Mouse (Mus musculus) C2C12 (cell line): ENCODE measurements around the gene Alkbh7. TPM values are rescaled to one million over a fixed set of nuclear protein-coding genes. Genes with fewer than 3 reads are reported as not detected.

Source experiments
- H3K27me3 ChIP-seq: one replicate; pipeline ENCODE4 v1.6.1; 2011; ENCODE audit not compliant: control insufficient read depth, insufficient read depth, insufficient read length
- H3K36me3 ChIP-seq: one replicate; pipeline ENCODE4 v1.6.1; 2011; ENCODE audit not compliant: control insufficient read depth, insufficient read depth
- H3K4me3 ChIP-seq: one replicate; pipeline ENCODE4 v1.5.1; 2011; ENCODE audit warnings: mild to moderate bottlenecking, control low read depth; ENCODE audit not compliant: poor library complexity, insufficient read depth, severe bottlenecking
- H3K79me2 ChIP-seq: one replicate; pipeline ENCODE4 v1.6.1; 2011; ENCODE audit not compliant: control insufficient read depth, insufficient read depth
- H3K79me3 ChIP-seq: one replicate; pipeline ENCODE4 v1.6.1; 2011; ENCODE audit warnings: low read depth, control low read depth
- H3ac ChIP-seq: one replicate; pipeline ENCODE3; 2011; ENCODE audit warnings: low read depth; ENCODE audit not compliant: control insufficient read depth, insufficient read length
- CEBPB ChIP-seq: IDR thresholded peaks from one replicate; pipeline ENCODE4 v1.6.1; 2011; ENCODE audit warnings: low read depth, mild to moderate bottlenecking, control low read depth, moderate library complexity
- CTCF ChIP-seq: IDR thresholded peaks from one replicate; pipeline ENCODE4 v1.5.1; 2011; ENCODE audit not compliant: control insufficient read depth, insufficient read depth, insufficient read length
- FOSL1 ChIP-seq: IDR thresholded peaks from one replicate; pipeline ENCODE4 v1.8.0; 2011; ENCODE audit warnings: mild to moderate bottlenecking, low read length; ENCODE audit not compliant: poor library complexity, insufficient read depth, severe bottlenecking
- MAX ChIP-seq: IDR thresholded peaks from one replicate; pipeline ENCODE4 v1.6.1; 2011; ENCODE audit warnings: mild to moderate bottlenecking, control low read depth
- MYOD1 ChIP-seq: IDR thresholded peaks from one replicate; pipeline ENCODE4 v1.6.1; 2011; ENCODE audit warnings: low read depth; ENCODE audit not compliant: control insufficient read depth, insufficient read length
- MYOG ChIP-seq: IDR thresholded peaks from one replicate; pipeline ENCODE4 v1.6.1; 2011; ENCODE audit not compliant: control insufficient read depth, insufficient read length; ENCODE audit errors: extremely low read depth
- USF1 ChIP-seq: IDR thresholded peaks from one replicate; pipeline ENCODE4 v1.6.1; 2011; ENCODE audit warnings: low read depth, mild to moderate bottlenecking, control low read depth, moderate library complexity
- polyA plus RNA-seq: library from polyadenylated mRNA; unstranded; fragments of >200 nt; fragmentation: generic; extraction: Trizol; gene quantifications from one replicate; pipeline ENCODE4 v1.2.1, GENCODE M21; 2012; ENCODE audit warnings: missing spikeins

Gene Alkbh7
- polyA plus RNA-seq, 1 experiment = 24.1 TPM

DNA sequence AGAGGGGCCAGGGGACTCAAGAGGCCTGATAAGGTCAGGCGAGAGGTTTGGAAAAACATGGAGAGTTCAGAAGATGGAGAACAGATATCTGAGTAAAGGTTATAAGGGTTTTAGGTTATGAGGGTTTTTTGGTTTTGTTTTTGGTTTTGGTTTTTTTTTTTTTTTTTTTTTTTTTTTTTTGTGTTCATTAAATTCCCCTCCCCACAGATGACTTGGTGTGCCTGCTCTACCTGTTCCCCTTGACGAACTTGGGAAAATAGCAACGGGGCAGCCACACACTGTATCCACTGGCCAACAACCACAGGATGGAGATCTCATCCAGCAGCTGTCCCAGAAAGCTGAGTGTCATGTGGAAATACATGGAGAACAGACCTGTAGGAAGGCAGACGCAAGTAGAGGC lies 38.5 kb upstream of the Alkbh7 start:
- Histone ChIP-seq H3ac (no peak overlapping the region), H3K79me2 (no peaks in the 10 kb centered on the region), H3K36me3 (no peaks in the 10 kb centered on the region), H3K4me3 (no peak overlapping the region), H3K27me3 (peaks cover 12% of the 10 kb centered on the region), H3K79me3 (no peaks in the 10 kb centered on the region)
- TF ChIP-seq CEBPB = no peak
- no peak for TF ChIP-seq USF1
- TF ChIP-seq MYOG = no peak
- TF ChIP-seq MYOD1 = no peak
- TF ChIP-seq MAX = no peak
- TF ChIP-seq CTCF = no peak
- no peak for TF ChIP-seq FOSL1

DNA sequence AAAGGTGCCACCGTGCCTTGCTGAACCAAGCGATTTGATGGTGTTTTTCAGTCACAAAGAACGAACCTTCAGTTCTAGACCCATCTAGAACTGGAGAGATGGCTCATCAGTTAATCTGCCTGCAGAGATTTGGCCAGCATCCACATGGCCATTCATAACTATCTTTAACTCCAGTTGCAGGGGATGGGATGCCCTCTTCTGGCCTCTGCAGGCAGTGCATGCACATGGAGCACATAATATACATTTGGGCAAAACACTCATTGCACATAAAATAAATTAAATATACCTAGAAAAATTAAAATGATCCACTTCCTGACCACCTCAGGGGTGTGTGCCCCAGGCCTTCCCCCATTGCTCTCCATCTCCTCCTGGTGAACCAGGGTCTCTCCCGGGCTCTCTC lies 35.3 kb upstream of the Alkbh7 start:
- no peak overlapping the region for H3ac ChIP-seq
- H3K36me3 ChIP-seq = no peaks in the 10 kb centered on the region

DNA sequence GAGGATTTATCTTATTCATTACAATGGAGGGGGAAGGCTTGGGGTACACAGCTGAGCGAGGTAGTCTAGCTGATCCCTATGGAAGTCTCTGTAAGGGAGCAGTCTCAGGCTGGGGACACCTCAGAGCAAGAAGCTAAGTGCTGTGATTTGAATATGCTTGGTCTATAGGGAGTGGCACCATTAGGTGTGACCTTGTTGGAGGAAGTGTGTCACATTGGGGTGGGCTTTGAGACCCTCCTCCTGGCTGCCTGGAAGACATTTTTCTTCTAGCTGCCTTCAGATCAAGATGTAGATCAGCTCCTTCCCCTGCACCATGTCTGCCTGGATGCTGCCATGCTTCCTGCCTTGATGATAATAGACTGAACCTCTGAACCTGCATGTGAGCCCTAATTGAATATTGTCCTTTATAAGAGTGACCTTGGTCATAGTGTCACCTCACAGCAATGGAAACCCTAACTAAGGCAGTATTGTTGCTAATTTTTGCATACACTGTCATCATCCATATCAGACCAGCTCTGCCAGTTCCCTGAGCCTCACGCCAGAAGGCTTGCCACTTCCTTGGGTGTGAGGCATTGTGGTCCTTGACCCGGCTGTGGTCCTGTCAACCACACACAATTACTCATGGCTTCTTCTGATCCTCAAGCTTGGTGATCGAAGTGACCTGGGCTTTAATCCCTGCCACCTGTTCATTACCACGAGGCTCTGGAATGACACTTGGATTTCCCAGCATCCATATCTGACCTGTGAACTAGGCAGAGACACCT lies 34.3 kb upstream of the Alkbh7 start:
- no peaks in the 10 kb centered on the region for H3K79me3 ChIP-seq
- no peak overlapping the region for H3K4me3 ChIP-seq
- no peak overlapping the region for H3ac ChIP-seq
- H3K27me3 ChIP-seq = peaks cover 11% of the 10 kb centered on the region
- TF ChIP-seq MAX = no peak
- TF ChIP-seq CTCF = no peak
- no peak for TF ChIP-seq MYOG
- TF ChIP-seq USF1 = no peak
- no peak for TF ChIP-seq CEBPB
- no peak for TF ChIP-seq FOSL1
- TF ChIP-seq MYOD1 = no peak
- H3K79me2 ChIP-seq = no peaks in the 10 kb centered on the region
- H3K36me3 ChIP-seq = no peaks in the 10 kb centered on the region

More for the DNA sequence above, 35.3 kb upstream of the Alkbh7 start:
- Histone ChIP-seq H3K27me3 (peaks cover 11% of the 10 kb centered on the region), H3K79me3 (no peaks in the 10 kb centered on the region), H3K4me3 (no peak overlapping the region), H3K79me2 (no peaks in the 10 kb centered on the region)
- no peak for TF ChIP-seq CTCF
- no peak for TF ChIP-seq CEBPB
- no peak for TF ChIP-seq USF1
- no peak for TF ChIP-seq FOSL1
- TF ChIP-seq MAX = no peak
- TF ChIP-seq MYOD1 = no peak
- TF ChIP-seq MYOG = no peak

DNA sequence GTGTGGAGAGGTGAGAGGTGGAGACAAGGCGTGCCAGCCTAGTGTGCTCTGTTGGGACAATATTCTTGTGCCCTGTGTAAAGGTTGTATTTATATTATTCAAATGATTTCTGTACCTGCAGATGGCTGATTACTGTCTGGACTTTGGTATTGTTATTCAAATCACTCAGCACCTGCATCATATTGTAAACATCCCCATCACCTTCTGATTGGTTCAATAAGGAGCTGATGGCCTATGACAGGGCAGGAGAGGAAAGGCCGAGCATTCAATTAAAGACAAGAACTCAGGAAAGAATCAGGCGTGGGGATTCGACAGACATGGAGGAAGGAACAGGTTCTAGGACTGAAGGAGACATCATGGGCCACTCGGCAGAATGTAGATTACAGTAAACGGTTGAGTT lies 33.5 kb upstream of the Alkbh7 start:
- Histone ChIP-seq H3K27me3 (peaks cover 11% of the 10 kb centered on the region), H3K79me2 (no peaks in the 10 kb centered on the region), H3K36me3 (no peaks in the 10 kb centered on the region), H3ac (no peak overlapping the region), H3K79me3 (no peaks in the 10 kb centered on the region), H3K4me3 (no peak overlapping the region)
- TF ChIP-seq MYOD1 (no peak), MYOG (no peak), MAX (no peak), CTCF (no peak), FOSL1 (no peak), CEBPB (no peak), USF1 (no peak)

DNA sequence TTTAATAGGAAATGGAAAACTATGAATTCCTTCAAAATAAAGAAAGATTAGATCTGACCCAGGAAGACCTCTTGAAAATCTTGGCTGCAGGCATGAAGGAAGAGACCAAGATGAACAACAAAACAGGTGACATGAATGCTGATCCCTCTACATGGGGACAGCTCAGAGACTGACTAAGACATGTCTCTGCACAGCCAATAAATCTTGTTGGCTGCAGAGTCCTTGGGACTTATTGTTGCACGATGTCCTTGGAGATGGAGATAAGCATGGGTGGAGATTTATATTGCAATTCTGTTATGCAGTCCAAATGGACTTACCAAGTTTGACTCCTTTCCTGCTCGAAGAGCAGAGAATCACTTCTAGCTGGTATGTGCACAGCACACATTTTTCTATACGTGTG lies 27.8 kb upstream of the Alkbh7 start:
- Histone ChIP-seq H3K36me3 (no peaks in the 10 kb centered on the region), H3ac (no peak overlapping the region), H3K27me3 (peaks cover 32% of the 10 kb centered on the region), H3K79me3 (no peaks in the 10 kb centered on the region), H3K4me3 (no peak overlapping the region), H3K79me2 (no peaks in the 10 kb centered on the region)
- no peak for TF ChIP-seq CEBPB
- no peak for TF ChIP-seq MYOD1
- no peak for TF ChIP-seq MYOG
- TF ChIP-seq FOSL1 = no peak
- TF ChIP-seq MAX = no peak
- TF ChIP-seq USF1 = no peak
- TF ChIP-seq CTCF = no peak
